Mouse (Mus musculus): Measurements from ENCODE around the gene Ephb3.

The Ephb3 gene

GRCm38 (mm10) chr16:21247871-21248712 is 43.5 kb downstream of the Ephb3 start:
- DNase-seq = peak; percentile 68

- DNase-seq = peak; percentile 45
These were observed 44.4 kb downstream of the Ephb3 start for GRCm38 (mm10) chr16:21248713-21249531.

- no peak for DNase-seq
These were observed 47.9 kb downstream of the Ephb3 start for GRCm38 (mm10) chr16:21252401-21252955.

GRCm38 (mm10) chr16:21255574-21256304 is 51.2 kb downstream of the Ephb3 start:
- no peak for DNase-seq

GRCm38 (mm10) chr16:21256514-21257305 is 52.2 kb downstream of the Ephb3 start:
- DNase-seq = no peak

- no peak for DNase-seq
These were observed 60.9 kb downstream of the Ephb3 start for GRCm38 (mm10) chr16:21265417-21265816.

- DNase-seq = no peak
These were observed 65.2 kb downstream of the Ephb3 start for GRCm38 (mm10) chr16:21269775-21270174.

GRCm38 (mm10) chr16:21271773-21272247 is 67.3 kb downstream of the Ephb3 start:
- no peak for DNase-seq

- DNase-seq = no peak
These were observed 68.2 kb downstream of the Ephb3 start for GRCm38 (mm10) chr16:21272748-21273147.

Measured in embryo, embryonic 11 days (tissue).